Mouse (Mus musculus) limb, embryonic 12.5 days (tissue): Measurements from ENCODE around the gene Ccnd3. TPM values are rescaled to one million over a fixed set of nuclear protein-coding genes. Genes with fewer than 3 reads are reported as not detected.
A peak's percentile ranks its signal among the peaks of the same experiment; 100 is the strongest.

ENCODE experiments used
- ATAC-seq: fragments of 200-750 bp; cut with Nextera tagmentation; 2 replicates; pipeline ENCODE4 v1.8.0; 2017; ENCODE audit warnings: low read depth, moderate TSS enrichment; ENCODE audit not compliant: insufficient number of reproducible peaks, insufficient read depth, low FRiP score, low TSS enrichment
- H3K27ac ChIP-seq: fragments of 300-500 bp; sonication (generic); 2 replicates; pipeline ENCODE4 v1.5.1; 2016; ENCODE audit warnings: mild to moderate bottlenecking, moderate library complexity
- H3K27me3 ChIP-seq: fragments of 300-500 bp; sonication (generic); 2 replicates; pipeline ENCODE4 v1.6.1; 2016; ENCODE audit warnings: mild to moderate bottlenecking, moderate library complexity
- H3K36me3 ChIP-seq: fragments of 300-500 bp; sonication (generic); 2 replicates; pipeline ENCODE4 v1.6.1; 2016; ENCODE audit warnings: mild to moderate bottlenecking, moderate library complexity
- H3K4me1 ChIP-seq: fragments of 300-500 bp; sonication (generic); replicated peaks from 2 replicates; pipeline ENCODE4 v1.6.1; 2016
- H3K4me2 ChIP-seq: fragments of 300-500 bp; sonication (generic); 2 replicates; pipeline ENCODE4 v1.6.1; 2016; ENCODE audit warnings: mild to moderate bottlenecking, moderate library complexity
- H3K4me3 ChIP-seq: fragments of 300-500 bp; sonication (generic); replicated peaks from 2 replicates; pipeline ENCODE4 v1.5.1; 2016; ENCODE audit warnings: mild to moderate bottlenecking
- H3K9ac ChIP-seq: fragments of 300-500 bp; sonication (generic); replicated peaks from 2 replicates; pipeline ENCODE4 v1.6.1; 2016; ENCODE audit warnings: mild to moderate bottlenecking, moderate library complexity
- H3K9me3 ChIP-seq: fragments of 300-500 bp; sonication (generic); 2 replicates; pipeline ENCODE4 v1.6.1; 2016; ENCODE audit warnings: mild to moderate bottlenecking, moderate library complexity
- WGBS: fragments of 180-500 bp; shearing (Covaris S2); methylation state at CpG from one replicate; pipeline ENCODE4 v1.1.7; 2016; 5-methylcytosine and 5-hydroxymethylcytosine counted together
- polyA plus RNA-seq: library from polyadenylated mRNA; unstranded; fragments of >200 nt; fragmentation: Nextera tagmentation; extraction: Ambion mirVana; gene quantifications from 2 replicates; pipeline ENCODE4 v1.2.1, GENCODE M21; 2016

Ccnd3 gene
- polyA plus RNA-seq: 323 and 348 TPM in 2 replicates

DNA sequence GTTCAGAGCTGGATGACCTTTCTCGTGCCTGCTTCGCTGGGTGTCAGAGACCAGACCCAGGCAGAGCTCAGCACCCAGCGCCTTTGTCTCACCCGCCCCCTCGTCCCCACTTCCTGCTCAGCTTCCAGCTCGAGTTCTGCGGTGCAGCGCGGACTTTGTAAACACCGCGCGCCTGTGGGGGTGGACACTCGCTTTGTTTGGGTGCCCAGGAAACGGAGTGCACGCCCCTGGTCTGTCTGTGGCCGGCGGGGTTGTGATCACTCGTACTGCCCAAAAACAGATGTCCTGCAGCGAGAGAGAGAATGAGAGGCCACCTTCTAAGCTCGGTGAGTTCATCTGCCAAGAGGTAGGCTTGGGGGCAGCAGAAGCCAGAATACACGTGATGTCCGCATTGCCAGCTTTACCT is at the start of gene Ccnd3:
Gene Ccnd3, plus strand, starts transcription at position 111 of the 406 bp plus-strand sequence.
- Histone ChIP-seq H3K4me1 (peaks cover 46% of the 10 kb centered on the region), H3K9ac (peak within 1 kb of the TSS; percentile 61), H3K36me3 (peaks cover 7% of the 10 kb centered on the region), H3K27ac (peak within 1 kb of the TSS; percentile 74), H3K4me3 (peak within 1 kb of the TSS; percentile 45), H3K4me2 (peak within 1 kb of the TSS; percentile 81), H3K27me3 (no peaks in the 10 kb centered on the region), H3K9me3 (no peaks in the 10 kb centered on the region)
- 3% methylated on average over 22 of the region's 22 CpGs for WGBS
- ATAC-seq: no peak

DNA sequence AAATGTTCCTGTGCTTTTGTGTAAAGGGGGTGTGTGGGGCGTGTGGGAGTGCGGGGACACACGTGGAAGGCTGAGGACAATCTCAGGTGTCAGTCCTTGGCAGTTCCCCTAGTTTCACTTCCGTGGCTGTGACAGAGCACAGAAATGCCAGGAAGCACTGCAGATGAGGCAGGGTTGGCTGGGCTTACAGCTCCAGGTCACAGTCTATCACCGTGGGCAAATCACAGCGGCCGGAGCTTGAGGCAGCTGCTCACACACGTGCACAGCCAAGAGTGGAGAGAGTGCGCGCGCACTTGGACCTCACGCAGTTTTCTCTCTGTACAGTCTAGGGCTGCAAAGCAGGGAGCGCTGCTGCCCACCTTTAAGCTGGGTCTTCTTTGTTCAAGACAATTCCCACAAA is 46.5 kb upstream of the Ccnd3 start:
- Histone ChIP-seq H3K36me3 (no peaks in the 10 kb centered on the region), H3K4me3 (no peak overlapping the region), H3K27ac (no peak overlapping the region), H3K9me3 (no peaks in the 10 kb centered on the region), H3K4me1 (no peaks in the 10 kb centered on the region), H3K4me2 (no peak overlapping the region), H3K9ac (no peak overlapping the region), H3K27me3 (0 out of 2 replicates have a peak, but pooled peaks cover 4% of the 10 kb centered on the region)
- no peak for ATAC-seq
- WGBS: 82% methylated on average over 13 of the region's 13 CpGs

DNA sequence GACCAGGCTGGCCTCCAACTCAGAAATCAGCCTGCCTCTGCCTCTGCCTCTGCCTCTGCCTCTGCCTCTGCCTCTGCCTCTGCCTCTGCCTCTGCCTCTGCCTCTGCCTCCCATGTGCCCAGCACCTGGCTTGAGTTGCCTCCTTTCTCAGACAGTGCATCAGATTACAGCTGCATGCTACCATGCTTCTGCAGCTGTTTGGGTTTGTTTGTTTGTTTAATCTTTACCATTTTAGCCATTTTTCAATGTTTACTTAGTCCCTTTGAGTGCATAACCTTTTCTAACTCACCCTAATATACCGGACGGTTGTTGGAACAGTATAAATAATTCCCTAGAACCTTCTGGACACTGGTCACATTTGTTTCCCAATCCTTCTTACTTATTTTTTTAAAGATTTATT is 45.9 kb upstream of the Ccnd3 start:
- Histone ChIP-seq H3K9me3 (no peaks in the 10 kb centered on the region), H3K4me2 (no peak overlapping the region), H3K9ac (no peak overlapping the region), H3K27ac (no peak overlapping the region), H3K27me3 (0 out of 2 replicates have a peak, but pooled peaks cover 4% of the 10 kb centered on the region), H3K36me3 (no peaks in the 10 kb centered on the region), H3K4me3 (no peak overlapping the region), H3K4me1 (no peaks in the 10 kb centered on the region)
- no peak for ATAC-seq
- 93% methylated on average over 2 of the region's 2 CpGs for WGBS

DNA sequence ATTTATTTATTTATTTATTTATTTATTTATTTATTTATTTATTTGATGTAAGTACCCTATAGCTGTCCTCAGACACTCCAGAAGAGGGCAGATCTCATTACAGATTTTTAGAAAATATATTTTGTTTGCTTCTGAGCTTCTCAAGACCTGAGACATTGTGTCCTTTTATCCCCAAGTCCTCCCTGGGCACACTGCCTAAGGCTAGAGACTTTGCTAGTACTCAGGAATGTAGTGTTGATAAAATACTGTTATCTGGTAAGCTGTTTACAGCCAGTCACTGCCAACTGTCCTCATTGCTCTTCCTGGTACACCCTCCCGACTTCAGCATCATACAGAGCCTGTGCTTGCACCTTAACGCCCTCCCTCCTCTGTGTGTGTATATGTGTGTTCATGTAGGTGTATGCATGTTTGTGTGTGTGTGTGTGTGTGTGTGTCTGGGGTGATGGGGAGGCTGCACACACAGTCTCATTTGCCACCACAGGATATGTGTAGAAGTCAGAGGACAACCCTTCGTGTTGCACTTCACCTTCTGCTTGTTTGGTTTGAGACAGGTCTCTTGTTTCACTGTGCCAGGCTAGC is 45.4 kb upstream of the Ccnd3 start:
- WGBS: 75% methylated on average over 3 of the region's 3 CpGs
- Histone ChIP-seq H3K4me1 (no peaks in the 10 kb centered on the region), H3K27ac (no peak overlapping the region), H3K9ac (no peak overlapping the region), H3K27me3 (0 out of 2 replicates have a peak, but pooled peaks cover 9% of the 10 kb centered on the region), H3K4me2 (no peak overlapping the region), H3K9me3 (no peaks in the 10 kb centered on the region), H3K4me3 (no peak overlapping the region), H3K36me3 (no peaks in the 10 kb centered on the region)
- ATAC-seq: no peak

DNA sequence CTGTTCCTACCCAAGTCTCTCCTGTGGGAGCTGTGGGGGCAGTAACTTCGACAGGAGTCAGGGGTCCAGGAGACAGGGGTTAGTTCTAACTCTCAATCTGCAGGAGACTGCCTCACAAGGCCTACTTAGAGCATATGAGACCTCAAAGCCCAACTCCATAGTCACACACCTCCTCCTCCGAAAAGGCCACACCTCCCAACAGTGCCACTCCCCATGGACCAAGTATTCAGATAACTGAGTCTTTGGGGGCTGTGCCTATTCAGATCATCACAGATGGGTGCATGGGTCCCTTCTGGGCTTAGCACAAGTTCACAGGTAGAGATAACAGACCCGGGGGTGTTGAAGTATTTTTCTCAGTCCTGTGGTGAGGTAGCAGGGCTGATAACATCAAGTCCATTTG is 43.2 kb upstream of the Ccnd3 start:
- no peaks in the 10 kb centered on the region for H3K9me3 ChIP-seq
- H3K27ac ChIP-seq: no peak overlapping the region
- H3K4me3 ChIP-seq: no peak overlapping the region
- peaks cover 12% of the 10 kb centered on the region for H3K4me1 ChIP-seq
- H3K27me3 ChIP-seq: peaks cover 32% of the 10 kb centered on the region
- 79% methylated on average over 3 of the region's 3 CpGs for WGBS
- no peak overlapping the region for H3K9ac ChIP-seq
- ATAC-seq: no peak
- no peaks in the 10 kb centered on the region for H3K36me3 ChIP-seq
- H3K4me2 ChIP-seq: no peak overlapping the region

DNA sequence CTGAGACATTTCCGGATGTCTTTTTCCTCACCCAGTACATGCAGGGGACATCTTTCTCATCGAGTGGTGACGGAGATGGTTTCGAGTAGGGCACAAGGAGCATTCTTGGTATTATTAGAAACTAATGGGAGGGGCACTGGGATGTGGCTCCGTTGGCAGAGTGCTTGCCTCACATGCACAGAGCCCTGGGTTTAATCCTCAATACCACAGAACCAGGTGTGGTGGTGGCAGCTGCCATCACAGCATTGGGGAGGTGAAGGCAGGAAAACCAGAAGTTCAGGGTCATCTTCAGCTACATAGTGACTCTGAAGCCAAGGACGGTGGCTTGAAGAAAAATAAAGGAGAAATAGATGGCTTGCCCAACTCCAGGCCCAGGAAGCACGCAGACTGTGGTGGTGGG is 42.6 kb upstream of the Ccnd3 start:
- Histone ChIP-seq H3K9me3 (no peaks in the 10 kb centered on the region), H3K9ac (no peak overlapping the region), H3K4me3 (no peak overlapping the region), H3K27ac (no peak overlapping the region), H3K4me1 (peaks cover 12% of the 10 kb centered on the region), H3K4me2 (no peak overlapping the region), H3K27me3 (peaks cover 37% of the 10 kb centered on the region), H3K36me3 (no peaks in the 10 kb centered on the region)
- 86% methylated on average over 7 of the region's 7 CpGs for WGBS
- no peak for ATAC-seq

DNA sequence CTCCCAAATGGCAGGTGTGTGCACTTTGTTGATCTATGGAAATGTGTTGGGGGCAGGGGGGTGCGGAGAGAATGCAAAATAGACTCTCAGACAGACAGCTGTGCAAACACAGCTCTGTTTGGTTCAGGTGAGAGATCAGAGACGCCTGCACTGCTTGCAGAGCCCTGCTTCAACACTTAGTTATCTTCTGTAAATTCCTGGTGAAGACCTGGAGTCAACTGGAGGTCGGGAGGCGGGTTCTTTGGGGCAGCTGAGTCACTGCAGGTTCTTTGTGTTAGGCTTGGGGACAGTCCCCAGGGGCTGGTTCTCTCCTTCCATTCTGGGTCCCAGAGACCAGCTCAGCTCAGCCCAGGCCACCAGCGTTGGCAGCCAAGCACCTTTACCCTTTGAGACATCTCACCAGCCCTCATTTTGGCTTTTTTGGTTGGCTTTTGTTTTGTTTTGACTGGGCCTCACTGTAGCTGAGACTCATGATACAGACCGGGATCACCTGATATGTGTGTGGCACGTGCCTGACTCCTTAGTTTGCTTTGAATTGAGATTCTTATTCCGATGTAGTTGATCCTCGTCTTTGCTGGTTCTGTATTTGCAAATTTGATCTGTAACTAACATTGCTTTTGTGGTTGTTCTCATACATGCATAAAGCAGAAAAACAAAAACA is 42.0 kb upstream of the Ccnd3 start:
- Histone ChIP-seq H3K4me3 (no peak overlapping the region), H3K4me2 (no peak overlapping the region), H3K4me1 (peaks cover 13% of the 10 kb centered on the region), H3K36me3 (no peaks in the 10 kb centered on the region), H3K9ac (no peak overlapping the region), H3K27me3 (peaks cover 43% of the 10 kb centered on the region), H3K9me3 (no peaks in the 10 kb centered on the region), H3K27ac (no peak overlapping the region)
- 53% methylated on average over 9 of the region's 9 CpGs for WGBS
- ATAC-seq: no peak

DNA sequence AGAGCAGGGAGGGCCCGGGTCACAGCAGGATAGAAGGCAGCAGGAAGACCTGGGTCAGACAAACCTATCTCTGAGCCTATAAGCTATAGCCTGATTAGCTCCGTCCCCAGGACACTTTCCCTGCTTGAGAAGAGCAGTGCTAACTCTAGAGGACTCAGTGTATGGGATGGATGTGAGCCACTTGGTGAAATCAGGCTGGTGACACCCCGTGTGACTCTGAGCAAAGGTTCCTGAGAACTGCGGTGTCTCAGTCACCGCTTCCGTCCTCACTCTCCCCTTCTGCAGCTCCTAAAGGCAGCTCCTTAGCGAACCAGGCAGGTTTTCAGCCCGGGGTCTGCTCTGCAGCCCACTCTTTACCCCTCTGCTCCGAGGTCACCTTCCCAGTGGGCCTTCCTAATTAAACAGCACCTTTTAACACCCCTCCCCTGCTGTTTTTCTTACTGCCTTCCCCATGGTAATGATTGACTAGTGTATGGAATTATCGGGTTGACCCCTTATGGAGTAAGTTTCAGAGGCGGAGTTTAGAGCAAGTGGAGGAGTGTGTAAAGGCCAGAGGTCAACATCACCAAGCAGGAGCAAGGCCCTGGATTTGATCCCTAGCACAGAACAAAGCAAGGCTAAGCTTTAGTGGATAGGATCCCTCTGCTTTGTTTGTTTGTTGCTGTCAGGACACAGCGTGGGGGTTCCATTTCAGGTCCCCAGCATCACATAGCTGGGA is 40.4 kb upstream of the Ccnd3 start:
- Histone ChIP-seq H3K4me3 (no peak overlapping the region), H3K9ac (no peak overlapping the region), H3K36me3 (no peaks in the 10 kb centered on the region), H3K27ac (no peak overlapping the region), H3K4me2 (no peak overlapping the region), H3K27me3 (peaks cover 59% of the 10 kb centered on the region), H3K4me1 (peaks cover 21% of the 10 kb centered on the region), H3K9me3 (no peaks in the 10 kb centered on the region)
- no peak for ATAC-seq
- WGBS: 49% methylated on average over 12 of the region's 12 CpGs

DNA sequence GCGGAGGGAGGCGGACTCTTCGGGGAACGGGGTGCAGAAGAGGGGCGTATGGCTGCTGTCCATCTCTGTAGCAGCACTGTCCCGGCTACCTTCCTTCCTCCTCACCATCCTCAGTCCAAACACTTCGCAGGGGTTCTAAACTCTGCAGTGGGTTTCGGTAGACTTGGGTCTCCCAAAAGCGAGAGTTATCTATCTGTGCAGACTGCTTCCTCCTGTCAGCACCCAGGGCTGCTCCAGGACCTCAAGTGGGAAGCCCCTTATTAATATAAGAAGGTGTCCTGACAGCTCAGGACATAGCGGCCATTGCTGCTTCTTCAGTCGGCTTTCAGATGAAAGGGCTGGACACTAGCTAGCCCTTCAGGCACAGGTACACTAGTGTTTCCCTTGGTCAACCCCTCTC is 39.8 kb upstream of the Ccnd3 start:
- peaks cover 21% of the 10 kb centered on the region for H3K4me1 ChIP-seq
- peaks cover 65% of the 10 kb centered on the region for H3K27me3 ChIP-seq
- no peak overlapping the region for H3K4me2 ChIP-seq
- no peaks in the 10 kb centered on the region for H3K9me3 ChIP-seq
- H3K27ac ChIP-seq: no peak overlapping the region
- H3K4me3 ChIP-seq: no peak overlapping the region
- no peak overlapping the region for H3K9ac ChIP-seq
- no peak for ATAC-seq
- H3K36me3 ChIP-seq: no peaks in the 10 kb centered on the region
- 88% methylated on average over 11 of the region's 11 CpGs for WGBS

DNA sequence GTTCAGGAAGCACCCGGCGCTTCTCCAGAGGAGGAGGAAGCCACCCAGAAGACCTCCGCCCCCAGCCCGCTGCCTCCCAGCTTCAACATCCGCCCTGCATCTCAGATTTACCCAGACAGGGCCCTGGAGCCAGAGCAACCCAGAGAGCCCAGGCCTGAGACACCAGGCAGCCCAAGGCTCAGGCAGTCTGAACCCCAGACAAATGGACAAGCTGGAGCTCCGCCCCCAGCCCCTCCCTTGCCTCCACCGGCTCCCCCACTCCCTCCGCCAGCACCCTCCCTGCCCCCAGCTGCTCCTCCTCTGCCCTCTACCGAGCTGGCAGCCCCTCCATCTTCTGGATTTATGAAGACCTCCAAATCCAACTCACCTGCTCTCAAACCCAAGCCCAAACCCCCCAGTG is 38.6 kb upstream of the Ccnd3 start:
- Histone ChIP-seq H3K9me3 (no peaks in the 10 kb centered on the region), H3K4me3 (no peak overlapping the region), H3K9ac (no peak overlapping the region), H3K36me3 (no peaks in the 10 kb centered on the region), H3K27me3 (peaks cover 76% of the 10 kb centered on the region), H3K27ac (no peak overlapping the region), H3K4me1 (peaks cover 28% of the 10 kb centered on the region), H3K4me2 (0 out of 2 replicates have a peak overlapping the region, but pooled peaks have one; percentile 6)
- no peak for ATAC-seq
- 28% methylated on average over 9 of the region's 9 CpGs for WGBS

DNA sequence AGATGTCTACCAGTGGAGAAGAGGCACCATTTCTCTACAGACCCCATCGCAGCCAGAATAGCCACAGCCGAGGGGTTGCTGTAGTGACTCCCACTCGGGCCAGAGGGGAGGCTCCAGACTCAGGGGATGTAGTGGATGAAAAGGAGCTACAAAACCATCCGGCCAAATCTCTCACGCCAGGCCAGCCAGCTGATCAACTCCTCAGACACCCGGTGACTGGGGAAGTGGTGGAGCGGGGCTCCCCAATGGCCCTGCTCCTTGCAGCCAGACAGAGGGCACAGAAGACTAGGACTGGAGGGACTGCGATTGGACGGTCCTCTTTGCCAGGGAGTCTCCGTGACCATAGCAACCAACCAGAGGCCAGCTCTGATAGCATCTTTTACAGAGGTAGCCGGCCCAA is 37.2 kb upstream of the Ccnd3 start:
- Histone ChIP-seq H3K36me3 (no peaks in the 10 kb centered on the region), H3K4me3 (no peak overlapping the region; the same call in 1 of the 2 replicates), H3K4me1 (peaks cover 31% of the 10 kb centered on the region), H3K4me2 (no peak overlapping the region), H3K9ac (no peak overlapping the region), H3K27ac (no peak overlapping the region), H3K27me3 (peaks cover 82% of the 10 kb centered on the region), H3K9me3 (no peaks in the 10 kb centered on the region)
- no peak for ATAC-seq
- 60% methylated on average over 11 of the region's 11 CpGs for WGBS
